Mouse (Mus musculus) forebrain, embryonic 15.5 days (tissue): Measurements from ENCODE around the gene Cirbp. TPM values are rescaled to one million over a fixed set of nuclear protein-coding genes. Genes with fewer than 3 reads are reported as not detected.
"Not testable (repeated sequence)": the region's sequence is repeated elsewhere in the genome, so short reads cannot be mapped to it uniquely, and the experiment has no call there.

Source experiments
- ATAC-seq: fragments of 200-750 bp; cut with Nextera tagmentation; replicated peaks from 2 replicates; pipeline ENCODE4 v1.8.0; 2017; ENCODE audit warnings: mild to moderate bottlenecking, moderate TSS enrichment, moderate library complexity
- H3K27ac ChIP-seq: fragments of 300-500 bp; sonication (generic); replicated peaks from 2 replicates; pipeline ENCODE4 v1.5.1; 2015; ENCODE audit warnings: mild to moderate bottlenecking, inconsistent platforms
- H3K27me3 ChIP-seq: fragments of 300-500 bp; sonication (generic); 2 replicates; pipeline ENCODE4 v1.6.1; 2015; ENCODE audit warnings: inconsistent platforms
- H3K36me3 ChIP-seq: fragments of 300-500 bp; sonication (generic); 2 replicates; pipeline ENCODE4 v1.6.1; 2015; ENCODE audit warnings: mild to moderate bottlenecking, inconsistent platforms
- H3K4me1 ChIP-seq: fragments of 300-500 bp; sonication (generic); 2 replicates; pipeline ENCODE4 v1.6.1; 2015; ENCODE audit warnings: inconsistent platforms
- H3K4me2 ChIP-seq: fragments of 300-500 bp; sonication (generic); replicated peaks from 2 replicates; pipeline ENCODE4 v1.6.1; 2015; ENCODE audit warnings: mild to moderate bottlenecking, inconsistent platforms
- H3K4me3 ChIP-seq: fragments of 300-500 bp; sonication (generic); 2 replicates; pipeline ENCODE4 v1.5.1; 2015; ENCODE audit warnings: mild to moderate bottlenecking, inconsistent platforms
- H3K9ac ChIP-seq: fragments of 300-500 bp; sonication (generic); replicated peaks from 2 replicates; pipeline ENCODE4 v1.6.1; 2015; ENCODE audit warnings: mild to moderate bottlenecking, inconsistent platforms
- H3K9me3 ChIP-seq: fragments of 300-500 bp; sonication (generic); 2 replicates; pipeline ENCODE4 v1.6.1; 2016; ENCODE audit warnings: inconsistent platforms
- WGBS: fragments of 180-500 bp; shearing (Covaris S2); methylation state at CpG from one replicate; pipeline ENCODE4 v1.1.7; 2015; ENCODE audit warnings: mixed read lengths; 5-methylcytosine and 5-hydroxymethylcytosine counted together
- polyA plus RNA-seq: library from polyadenylated mRNA; unstranded; fragments of >200 nt; fragmentation: Nextera tagmentation; extraction: Ambion mirVana; gene quantifications from 2 replicates; pipeline ENCODE4 v1.2.1, GENCODE M21; 2015

The Cirbp gene
- polyA plus RNA-seq, 1 experiment from 2014 or later, result 358 TPM

GRCm38 (mm10) chr10:80162243-80162608 is 3.6 kb upstream of the Cirbp start:
- Histone ChIP-seq H3K27me3 (no peaks in the 10 kb centered on the region), H3K4me2 (no peak overlapping the region), H3K9ac (no peak overlapping the region), H3K4me1 (peaks cover 69% of the 10 kb centered on the region), H3K36me3 (peaks cover 4% of the 10 kb centered on the region), H3K27ac (no peak overlapping the region), H3K9me3 (no peaks in the 10 kb centered on the region), H3K4me3 (no peak overlapping the region)
- WGBS, result 72% methylated on average over 3 of the region's 3 CpGs
- ATAC-seq, result no peak

GRCm38 (mm10) chr10:80162716-80163299 is 3.0 kb upstream of the Cirbp start:
- ATAC-seq, result no peak
- Histone ChIP-seq H3K4me2 (no peak overlapping the region), H3K4me3 (no peak overlapping the region), H3K27ac (no peak overlapping the region), H3K4me1 (peaks cover 64% of the 10 kb centered on the region), H3K9ac (no peak overlapping the region), H3K36me3 (no peaks in the 10 kb centered on the region), H3K27me3 (no peaks in the 10 kb centered on the region), H3K9me3 (no peaks in the 10 kb centered on the region)
- WGBS, result 86% methylated on average over 6 of the region's 6 CpGs

GRCm38 (mm10) chr10:80163721-80164120 is 2.1 kb upstream of the Cirbp start:
- Histone ChIP-seq H3K27ac (no peak overlapping the region), H3K4me2 (0 out of 2 replicates have a peak overlapping the region, but pooled peaks have one; percentile 88), H3K36me3 (no peaks in the 10 kb centered on the region), H3K4me1 (peaks cover 59% of the 10 kb centered on the region), H3K9me3 (no peaks in the 10 kb centered on the region), H3K27me3 (no peaks in the 10 kb centered on the region), H3K4me3 (peak overlapping the region; percentile 44; the same call in 1 of the 2 replicates), H3K9ac (no peak overlapping the region)
- WGBS, result 80% methylated on average over 8 of the region's 8 CpGs
- no peak for ATAC-seq

GRCm38 (mm10) chr10:80164161-80164997 is 1.4 kb upstream of the Cirbp start:
- no peak for ATAC-seq
- peak overlapping the region; percentile 88 for H3K4me2 ChIP-seq
- 8% methylated on average over 44 of the region's 44 CpGs for WGBS
- peak overlapping the region; percentile 71 for H3K27ac ChIP-seq
- peaks cover 59% of the 10 kb centered on the region for H3K4me1 ChIP-seq
- H3K9me3 ChIP-seq, result no peaks in the 10 kb centered on the region
- H3K4me3 ChIP-seq, result peak overlapping the region; percentile 44
- H3K9ac ChIP-seq, result peak overlapping the region; percentile 64
- no peaks in the 10 kb centered on the region for H3K27me3 ChIP-seq
- H3K36me3 ChIP-seq, result no peaks in the 10 kb centered on the region

- H3K4me3 ChIP-seq, result peak overlapping the region; percentile 44
- peak overlapping the region; percentile 80 for H3K27ac ChIP-seq
- no peaks in the 10 kb centered on the region for H3K27me3 ChIP-seq
- H3K9me3 ChIP-seq, result no peaks in the 10 kb centered on the region
- H3K9ac ChIP-seq, result peak overlapping the region; percentile 64
- peak overlapping the region; percentile 88 for H3K4me2 ChIP-seq
- WGBS, result 0% methylated on average over 17 of the region's 17 CpGs
- peaks cover 62% of the 10 kb centered on the region for H3K4me1 ChIP-seq
- peak; percentile 48 for ATAC-seq
- H3K36me3 ChIP-seq, result peaks cover 3% of the 10 kb centered on the region
These were observed 814 bp upstream of the Cirbp start for GRCm38 (mm10) chr10:80164998-80165344.

- Histone ChIP-seq H3K27ac (peak overlapping the region; percentile 100), H3K36me3 (peaks cover 13% of the 10 kb centered on the region), H3K4me3 (peak overlapping the region; percentile 44), H3K9ac (peak overlapping the region; percentile 64), H3K4me1 (peaks cover 59% of the 10 kb centered on the region), H3K4me2 (peak overlapping the region; percentile 88)
- WGBS, result 90% methylated on average over 4 of the region's 4 CpGs
- not testable (repeated sequence) for H3K9me3 ChIP-seq, H3K27me3 ChIP-seq, ATAC-seq
These were observed 351 bp downstream of the Cirbp start for GRCm38 (mm10) chr10:80166136-80166535.

GRCm38 (mm10) chr10:80167460-80168037 is 1.8 kb downstream of the Cirbp start:
- Histone ChIP-seq H3K9me3 (no peaks in the 10 kb centered on the region), H3K27ac (peak overlapping the region; percentile 100), H3K4me2 (peak overlapping the region; percentile 67), H3K4me1 (peaks cover 68% of the 10 kb centered on the region), H3K4me3 (peak overlapping the region; percentile 99), H3K9ac (peak overlapping the region; percentile 100), H3K36me3 (peaks cover 26% of the 10 kb centered on the region), H3K27me3 (no peaks in the 10 kb centered on the region)
- under 1% methylated on average over 52 of the region's 55 CpGs for WGBS
- ATAC-seq, result peak; percentile 91

GRCm38 (mm10) chr10:80168038-80168661 is 2.4 kb downstream of the Cirbp start:
- Histone ChIP-seq H3K4me1 (peaks cover 72% of the 10 kb centered on the region), H3K9ac (peak overlapping the region; percentile 100), H3K36me3 (peaks cover 26% of the 10 kb centered on the region), H3K4me2 (peak overlapping the region; percentile 67), H3K9me3 (no peaks in the 10 kb centered on the region), H3K27me3 (no peaks in the 10 kb centered on the region), H3K4me3 (peak overlapping the region; percentile 99), H3K27ac (peak overlapping the region; percentile 100)
- under 1% methylated on average over 47 of the region's 48 CpGs for WGBS
- peak; percentile 25 for ATAC-seq

GRCm38 (mm10) chr10:80169070-80169469 is 3.3 kb downstream of the Cirbp start:
- ATAC-seq, result no peak
- H3K4me2 ChIP-seq, result peak overlapping the region; percentile 67
- peaks cover 26% of the 10 kb centered on the region for H3K36me3 ChIP-seq
- 48% methylated on average over 1 of the region's 1 CpGs for WGBS
- H3K9ac ChIP-seq, result peak overlapping the region; percentile 100
- H3K4me1 ChIP-seq, result peaks cover 75% of the 10 kb centered on the region
- H3K9me3 ChIP-seq, result no peaks in the 10 kb centered on the region
- H3K4me3 ChIP-seq, result peak overlapping the region; percentile 99
- peak overlapping the region; percentile 100 for H3K27ac ChIP-seq
- H3K27me3 ChIP-seq, result no peaks in the 10 kb centered on the region

- H3K27me3 ChIP-seq, result no peaks in the 10 kb centered on the region
- H3K4me2 ChIP-seq, result peak overlapping the region; percentile 67; the same call in 1 of the 2 replicates
- H3K36me3 ChIP-seq, result peaks cover 26% of the 10 kb centered on the region
- no peaks in the 10 kb centered on the region for H3K9me3 ChIP-seq
- H3K4me1 ChIP-seq, result peaks cover 69% of the 10 kb centered on the region
- 0 out of 2 replicates have a peak overlapping the region, but pooled peaks have one; percentile 6 for H3K27ac ChIP-seq
- H3K9ac ChIP-seq, result no peak overlapping the region; the same call in 1 of the 2 replicates
- no peak overlapping the region for H3K4me3 ChIP-seq
- 88% methylated on average over 7 of the region's 7 CpGs for WGBS
- ATAC-seq, result no peak
These were observed 3.9 kb downstream of the Cirbp start for GRCm38 (mm10) chr10:80169651-80170050.

GRCm38 (mm10) chr10:80170052-80170451 is 4.3 kb downstream of the Cirbp start:
- H3K27ac ChIP-seq, result 0 out of 2 replicates have a peak overlapping the region, but pooled peaks have one; percentile 6
- no peak overlapping the region for H3K4me3 ChIP-seq
- H3K9ac ChIP-seq, result no peak overlapping the region
- no peak for ATAC-seq
- no peaks in the 10 kb centered on the region for H3K27me3 ChIP-seq
- no peak overlapping the region for H3K4me2 ChIP-seq
- peaks cover 26% of the 10 kb centered on the region for H3K36me3 ChIP-seq
- WGBS, result 97% methylated on average over 16 of the region's 16 CpGs
- H3K4me1 ChIP-seq, result peaks cover 65% of the 10 kb centered on the region
- H3K9me3 ChIP-seq, result no peaks in the 10 kb centered on the region
